Mouse (Mus musculus) forebrain, embryonic 16.5 days (tissue): ENCODE results near the gene Lrrc7. TPM values are rescaled to one million over a fixed set of nuclear protein-coding genes. Genes with fewer than 3 reads are reported as not detected.

ENCODE experiments used
- ATAC-seq: fragments of 200-750 bp; cut with Nextera tagmentation; 2 replicates; pipeline ENCODE4 v1.8.0; 2017; ENCODE audit warnings: mild to moderate bottlenecking, moderate library complexity
- H3K27ac ChIP-seq: fragments of 300-500 bp; sonication (generic); 2 replicates; pipeline ENCODE4 v1.5.1; 2014; ENCODE audit warnings: low read length, control low read depth
- H3K27me3 ChIP-seq: fragments of 300-500 bp; sonication (generic); replicated peaks from 2 replicates; pipeline ENCODE4 v1.6.1; 2014; ENCODE audit warnings: low read length; ENCODE audit not compliant: control insufficient read depth, insufficient read depth
- H3K36me3 ChIP-seq: fragments of 300-500 bp; sonication (generic); 2 replicates; pipeline ENCODE4 v1.6.1; 2014; ENCODE audit not compliant: control insufficient read depth, insufficient read depth
- H3K4me1 ChIP-seq: fragments of 300-500 bp; sonication (generic); replicated peaks from 2 replicates; pipeline ENCODE4 v1.6.1; 2014; ENCODE audit warnings: low read length; ENCODE audit not compliant: control insufficient read depth, insufficient read depth
- H3K4me2 ChIP-seq: fragments of 300-500 bp; sonication (generic); 2 replicates; pipeline ENCODE4 v1.6.1; 2014; ENCODE audit warnings: mild to moderate bottlenecking, low read length, control low read depth
- H3K4me3 ChIP-seq: fragments of 300-500 bp; sonication (generic); replicated peaks from 2 replicates; pipeline ENCODE4 v1.5.1; 2014; ENCODE audit warnings: mild to moderate bottlenecking, low read length, control low read depth
- H3K9ac ChIP-seq: fragments of 300-500 bp; sonication (generic); replicated peaks from 2 replicates; pipeline ENCODE4 v1.6.1; 2014; ENCODE audit warnings: low read depth, low read length, control low read depth
- H3K9me3 ChIP-seq: fragments of 300-500 bp; sonication (generic); 2 replicates; pipeline ENCODE4 v1.6.1; 2016; ENCODE audit warnings: low read length; ENCODE audit not compliant: control insufficient read depth
- WGBS: fragments of 180-500 bp; shearing (Covaris S2); extraction: QIAGEN DNeasy Blood & Tissue Kit; methylation state at CpG from one replicate; pipeline ENCODE4 v1.1.7; 2014; 5-methylcytosine and 5-hydroxymethylcytosine counted together
- polyA plus RNA-seq: library from polyadenylated mRNA; unstranded; fragments of >200 nt; fragmentation: Nextera tagmentation; extraction: Ambion mirVana; gene quantifications from 2 replicates; pipeline ENCODE4 v1.2.1, GENCODE M21; 2015

Lrrc7 gene
- polyA plus RNA-seq, 1 experiment from 2014 or later: 19.3 TPM

- Histone ChIP-seq H3K36me3 (no peaks in the 10 kb centered on the region), H3K4me3 (no peak overlapping the region), H3K27me3 (no peaks in the 10 kb centered on the region), H3K4me2 (no peak overlapping the region), H3K4me1 (peaks cover 7% of the 10 kb centered on the region), H3K9me3 (no peaks in the 10 kb centered on the region), H3K27ac (no peak overlapping the region), H3K9ac (no peak overlapping the region)
- 87% methylated on average over 5 of the region's 5 CpGs for WGBS
- no peak for ATAC-seq
Measured at GRCm38 (mm10) chr3:158552105-158552504, 9.9 kb downstream of the Lrrc7 start.

GRCm38 (mm10) chr3:158543481-158543880 is 18.5 kb downstream of the Lrrc7 start:
- no peak for ATAC-seq
- Histone ChIP-seq H3K36me3 (no peaks in the 10 kb centered on the region), H3K27me3 (no peaks in the 10 kb centered on the region), H3K4me1 (no peaks in the 10 kb centered on the region), H3K4me2 (no peak overlapping the region), H3K27ac (no peak overlapping the region), H3K9me3 (no peaks in the 10 kb centered on the region), H3K9ac (no peak overlapping the region), H3K4me3 (no peak overlapping the region)
- WGBS: 66% methylated on average over 3 of the region's 3 CpGs

GRCm38 (mm10) chr3:158532859-158533258 is 29.2 kb downstream of the Lrrc7 start:
- Histone ChIP-seq H3K4me2 (no peak overlapping the region), H3K4me3 (no peak overlapping the region), H3K4me1 (no peaks in the 10 kb centered on the region), H3K27ac (no peak overlapping the region), H3K36me3 (no peaks in the 10 kb centered on the region), H3K9ac (no peak overlapping the region), H3K9me3 (no peaks in the 10 kb centered on the region), H3K27me3 (no peaks in the 10 kb centered on the region)
- 77% methylated on average over 2 of the region's 2 CpGs for WGBS
- no peak for ATAC-seq

GRCm38 (mm10) chr3:158528471-158528870 is 33.5 kb downstream of the Lrrc7 start:
- H3K27me3 ChIP-seq: no peaks in the 10 kb centered on the region
- no peak for ATAC-seq
- no peak overlapping the region for H3K4me2 ChIP-seq
- no peaks in the 10 kb centered on the region for H3K36me3 ChIP-seq
- WGBS: 17% methylated on average over 1 of the region's 1 CpGs
- no peaks in the 10 kb centered on the region for H3K4me1 ChIP-seq
- no peak overlapping the region for H3K4me3 ChIP-seq
- no peak overlapping the region for H3K9ac ChIP-seq
- no peak overlapping the region for H3K27ac ChIP-seq
- H3K9me3 ChIP-seq: no peaks in the 10 kb centered on the region

- ATAC-seq: no peak
- 80% methylated on average over 1 of the region's 1 CpGs for WGBS
Measured at GRCm38 (mm10) chr3:158493730-158494129, 68.3 kb downstream of the Lrrc7 start.

GRCm38 (mm10) chr3:158479677-158480076 is 82.3 kb downstream of the Lrrc7 start:
- no peak overlapping the region for H3K27ac ChIP-seq
- ATAC-seq: no peak
- no peaks in the 10 kb centered on the region for H3K36me3 ChIP-seq
- no peaks in the 10 kb centered on the region for H3K4me1 ChIP-seq
- H3K9me3 ChIP-seq: no peaks in the 10 kb centered on the region
- H3K4me3 ChIP-seq: no peak overlapping the region
- H3K4me2 ChIP-seq: no peak overlapping the region
- H3K9ac ChIP-seq: no peak overlapping the region
- H3K27me3 ChIP-seq: no peaks in the 10 kb centered on the region
- whole genome bisulfite sequencing: 91% methylated on average over 2 of the region's 2 CpGs

More at GRCm38 (mm10) chr3:158493730-158494129, 68.3 kb downstream of the Lrrc7 start:
- H3K4me3 ChIP-seq: no peak overlapping the region
- H3K4me1 ChIP-seq: no peaks in the 10 kb centered on the region
- H3K36me3 ChIP-seq: no peaks in the 10 kb centered on the region
- H3K9ac ChIP-seq: no peak overlapping the region
- no peak overlapping the region for H3K27ac ChIP-seq
- H3K9me3 ChIP-seq: no peaks in the 10 kb centered on the region
- H3K27me3 ChIP-seq: no peaks in the 10 kb centered on the region
- no peak overlapping the region for H3K4me2 ChIP-seq

GRCm38 (mm10) chr3:158400600-158400999 is 161.4 kb downstream of the Lrrc7 start:
- Histone ChIP-seq H3K36me3 (no peaks in the 10 kb centered on the region), H3K9me3 (no peaks in the 10 kb centered on the region), H3K9ac (no peak overlapping the region), H3K27me3 (no peaks in the 10 kb centered on the region), H3K27ac (no peak overlapping the region), H3K4me1 (no peaks in the 10 kb centered on the region), H3K4me2 (no peak overlapping the region), H3K4me3 (no peak overlapping the region)
- no peak for ATAC-seq
- 91% methylated on average over 1 of the region's 1 CpGs for WGBS

GRCm38 (mm10) chr3:158391534-158391933 is 170.5 kb downstream of the Lrrc7 start:
- Histone ChIP-seq H3K9me3 (no peaks in the 10 kb centered on the region), H3K4me3 (no peak overlapping the region), H3K27ac (no peak overlapping the region), H3K27me3 (no peaks in the 10 kb centered on the region), H3K4me1 (no peaks in the 10 kb centered on the region), H3K4me2 (no peak overlapping the region), H3K36me3 (no peaks in the 10 kb centered on the region), H3K9ac (no peak overlapping the region)
- no peak for ATAC-seq

GRCm38 (mm10) chr3:158388076-158388454 is 174.0 kb downstream of the Lrrc7 start:
- Histone ChIP-seq H3K4me2 (no peak overlapping the region), H3K9me3 (no peaks in the 10 kb centered on the region), H3K36me3 (no peaks in the 10 kb centered on the region), H3K9ac (no peak overlapping the region), H3K4me3 (no peak overlapping the region), H3K27me3 (no peaks in the 10 kb centered on the region), H3K4me1 (no peaks in the 10 kb centered on the region), H3K27ac (no peak overlapping the region)
- WGBS: 8% methylated on average over 2 of the region's 2 CpGs
- ATAC-seq: no peak

- no peaks in the 10 kb centered on the region for H3K4me1 ChIP-seq
- no peak overlapping the region for H3K4me2 ChIP-seq
- H3K27me3 ChIP-seq: no peaks in the 10 kb centered on the region
- H3K4me3 ChIP-seq: no peak overlapping the region
- H3K9me3 ChIP-seq: no peaks in the 10 kb centered on the region
- H3K36me3 ChIP-seq: no peaks in the 10 kb centered on the region
- no peak overlapping the region for H3K27ac ChIP-seq
- H3K9ac ChIP-seq: no peak overlapping the region
- ATAC-seq: no peak
- WGBS: 41% methylated on average over 2 of the region's 2 CpGs
Measured at GRCm38 (mm10) chr3:158387413-158388075, 174.5 kb downstream of the Lrrc7 start.
